Mouse (Mus musculus) neural tube, embryonic 11.5 days (tissue): Measurements from ENCODE around the gene Ptprg. TPM values are rescaled to one million over a fixed set of nuclear protein-coding genes. Genes with fewer than 3 reads are reported as not detected.

ENCODE experiments used
- ATAC-seq: fragments of 200-750 bp; cut with Nextera tagmentation; 2 replicates; pipeline ENCODE4 v1.8.0; 2017; ENCODE audit warnings: moderate number of reproducible peaks, mild to moderate bottlenecking, moderate TSS enrichment, moderate library complexity; ENCODE audit not compliant: insufficient read depth, low FRiP score, low TSS enrichment
- DNase-seq: peaks from one replicate; pipeline ENCODE4 v3.0.0-alpha.2; 2015; ENCODE audit warnings: low spot score
- H3K27ac ChIP-seq: fragments of 300-500 bp; sonication (generic); 2 replicates; pipeline ENCODE4 v1.5.1; 2014; ENCODE audit warnings: low read depth, mild to moderate bottlenecking, low read length
- H3K27me3 ChIP-seq: fragments of 300-500 bp; sonication (generic); 2 replicates; pipeline ENCODE4 v1.6.1; 2014; ENCODE audit warnings: mild to moderate bottlenecking, low read length, mixed read lengths; ENCODE audit not compliant: control insufficient read depth, insufficient read depth
- H3K36me3 ChIP-seq: fragments of 300-500 bp; sonication (generic); 2 replicates; pipeline ENCODE4 v1.6.1; 2014; ENCODE audit warnings: mild to moderate bottlenecking, low read length, moderate library complexity, mixed read lengths; ENCODE audit not compliant: control insufficient read depth, insufficient read depth
- H3K4me1 ChIP-seq: fragments of 300-500 bp; sonication (generic); 2 replicates; pipeline ENCODE4 v1.6.1; 2014; ENCODE audit warnings: low read length, mixed read lengths; ENCODE audit not compliant: control insufficient read depth, insufficient read depth
- H3K4me2 ChIP-seq: fragments of 300-500 bp; sonication (generic); 2 replicates; pipeline ENCODE4 v1.6.1; 2014; ENCODE audit warnings: low read depth, mild to moderate bottlenecking, moderate library complexity
- H3K4me3 ChIP-seq: fragments of 300-500 bp; sonication (generic); 2 replicates; pipeline ENCODE4 v1.5.1; 2014; ENCODE audit warnings: low read depth, low read length
- H3K9ac ChIP-seq: fragments of 300-500 bp; sonication (generic); 2 replicates; pipeline ENCODE4 v1.6.1; 2014; ENCODE audit warnings: mild to moderate bottlenecking, low read length
- H3K9me3 ChIP-seq: fragments of 300-500 bp; sonication (generic); 2 replicates; pipeline ENCODE4 v1.6.1; 2016; ENCODE audit warnings: low read length; ENCODE audit not compliant: control insufficient read depth
- WGBS: fragments of 180-500 bp; shearing (Covaris S2); extraction: QIAGEN DNeasy Blood & Tissue Kit; methylation state at CpG from one replicate; pipeline ENCODE4 v1.1.7; 2014; 5-methylcytosine and 5-hydroxymethylcytosine counted together
- polyA plus RNA-seq: library from polyadenylated mRNA; unstranded; fragments of >200 nt; fragmentation: Nextera tagmentation; extraction: Ambion mirVana; gene quantifications from 2 replicates; pipeline ENCODE4 v1.2.1, GENCODE M21; 2014

Gene Ptprg
- polyA plus RNA-seq, 1 experiment from 2014 or later = 40.8 TPM

GRCm38 (mm10) chr14:12084076-12084475, 530.7 kb downstream of the Ptprg start:
- Histone ChIP-seq H3K27me3 (no peaks in the 10 kb centered on the region), H3K4me2 (no peak overlapping the region), H3K9me3 (no peaks in the 10 kb centered on the region), H3K9ac (no peak overlapping the region), H3K4me1 (peaks cover 20% of the 10 kb centered on the region), H3K36me3 (no peaks in the 10 kb centered on the region), H3K4me3 (no peak overlapping the region), H3K27ac (no peak overlapping the region)
- ATAC-seq (no peak), DNase-seq (no peak)
- 76% methylated on average over 4 of the region's 4 CpGs for WGBS

DNA sequence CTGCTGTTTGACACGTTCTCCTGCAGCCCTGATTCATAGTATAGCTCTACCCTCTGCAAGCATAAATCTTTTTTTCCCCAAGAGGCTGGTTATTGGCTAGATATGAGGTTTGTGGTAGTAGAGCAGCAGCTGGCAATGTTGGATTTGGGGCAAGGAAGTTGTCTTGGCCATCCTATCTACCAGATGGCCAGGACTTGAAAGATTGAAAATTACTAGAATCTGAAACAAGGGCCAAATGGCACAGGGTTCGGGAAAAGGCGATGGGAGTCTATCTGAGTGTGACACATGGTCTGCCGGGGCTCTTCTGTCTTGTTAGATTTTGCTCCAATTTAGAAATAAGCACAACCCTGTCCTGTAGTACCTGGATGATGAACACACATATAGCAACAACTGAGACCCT, 531.7 kb downstream of the Ptprg start:
- Histone ChIP-seq H3K9me3 (no peaks in the 10 kb centered on the region), H3K4me3 (no peak overlapping the region), H3K27me3 (no peaks in the 10 kb centered on the region), H3K4me2 (no peak overlapping the region), H3K9ac (no peak overlapping the region), H3K36me3 (no peaks in the 10 kb centered on the region), H3K4me1 (peaks cover 23% of the 10 kb centered on the region), H3K27ac (no peak overlapping the region)
- ATAC-seq = no peak
- DNase-seq = no peak
- WGBS = 76% methylated on average over 4 of the region's 4 CpGs

GRCm38 (mm10) chr14:12086167-12086566, 532.8 kb downstream of the Ptprg start:
- Histone ChIP-seq H3K9ac (no peak overlapping the region), H3K27me3 (no peaks in the 10 kb centered on the region), H3K4me3 (no peak overlapping the region), H3K4me1 (peaks cover 20% of the 10 kb centered on the region), H3K27ac (no peak overlapping the region), H3K36me3 (no peaks in the 10 kb centered on the region), H3K4me2 (no peak overlapping the region), H3K9me3 (no peaks in the 10 kb centered on the region)
- DNase-seq (no peak), ATAC-seq (no peak)
- WGBS = 78% methylated on average over 5 of the region's 5 CpGs

DNA sequence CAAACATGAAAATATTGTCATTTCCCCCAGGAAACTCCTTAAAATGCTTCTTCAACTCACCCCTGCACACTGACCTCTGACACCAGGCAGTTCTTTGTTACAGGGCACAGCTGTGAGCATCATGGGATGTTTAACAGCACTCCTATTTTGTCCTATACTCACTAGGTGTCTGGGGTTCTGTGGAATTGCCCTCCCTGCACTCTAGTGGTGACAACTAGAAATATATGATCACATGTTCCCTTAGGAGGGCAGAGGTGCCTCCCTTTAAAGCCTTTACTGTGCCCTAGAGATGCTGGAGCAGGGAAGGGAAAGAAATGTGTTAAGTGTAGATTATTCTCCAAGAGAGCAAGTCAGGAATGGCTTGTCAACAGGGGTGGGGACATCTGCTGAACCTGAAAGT, 536.6 kb downstream of the Ptprg start:
- H3K4me2 ChIP-seq = no peak overlapping the region
- no peak for ATAC-seq
- H3K9ac ChIP-seq = no peak overlapping the region
- no peaks in the 10 kb centered on the region for H3K9me3 ChIP-seq
- no peaks in the 10 kb centered on the region for H3K27me3 ChIP-seq
- no peak overlapping the region for H3K27ac ChIP-seq
- H3K4me3 ChIP-seq = no peak overlapping the region
- 0 out of 2 replicates have a peak, but pooled peaks cover 3% of the 10 kb centered on the region for H3K4me1 ChIP-seq
- DNase-seq = no peak
- H3K36me3 ChIP-seq = no peaks in the 10 kb centered on the region

DNA sequence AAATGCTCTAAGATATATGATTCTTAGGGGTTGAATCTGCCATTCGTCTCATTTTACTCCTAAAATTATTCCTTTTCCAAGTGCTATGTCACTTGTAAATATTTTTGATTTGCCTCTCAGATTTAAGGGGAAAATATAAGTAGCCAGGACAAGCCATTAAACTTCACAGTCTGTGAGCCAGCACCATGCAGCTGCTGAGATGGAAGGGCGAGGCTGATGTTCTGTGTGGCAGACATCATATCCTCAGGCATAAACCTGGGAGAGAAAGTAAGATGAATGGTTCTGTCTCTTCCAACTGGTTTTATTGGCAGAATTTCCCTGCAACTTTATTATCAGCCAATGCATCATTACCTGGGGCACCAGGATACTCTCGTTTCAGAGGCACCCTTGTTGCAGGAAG, 538.4 kb downstream of the Ptprg start:
- H3K27ac ChIP-seq = no peak overlapping the region
- 0 out of 2 replicates have a peak, but pooled peaks cover 3% of the 10 kb centered on the region for H3K4me1 ChIP-seq
- no peak overlapping the region for H3K9ac ChIP-seq
- H3K9me3 ChIP-seq = no peaks in the 10 kb centered on the region
- ATAC-seq (no peak), DNase-seq (no peak)
- no peak overlapping the region for H3K4me3 ChIP-seq
- no peak overlapping the region for H3K4me2 ChIP-seq
- H3K27me3 ChIP-seq = no peaks in the 10 kb centered on the region
- WGBS = 71% methylated on average over 3 of the region's 3 CpGs
- no peaks in the 10 kb centered on the region for H3K36me3 ChIP-seq

- H3K36me3 ChIP-seq = no peaks in the 10 kb centered on the region
- 47% methylated on average over 12 of the region's 12 CpGs for WGBS
- DNase-seq (no peak), ATAC-seq (no peak)
- no peak overlapping the region for H3K4me3 ChIP-seq
- no peak overlapping the region for H3K4me2 ChIP-seq
- H3K4me1 ChIP-seq = no peaks in the 10 kb centered on the region
- no peaks in the 10 kb centered on the region for H3K27me3 ChIP-seq
- no peak overlapping the region for H3K9ac ChIP-seq
- no peak overlapping the region for H3K27ac ChIP-seq
- H3K9me3 ChIP-seq = no peaks in the 10 kb centered on the region
These were observed 546.3 kb downstream of the Ptprg start for GRCm38 (mm10) chr14:12099390-12100333.

DNA sequence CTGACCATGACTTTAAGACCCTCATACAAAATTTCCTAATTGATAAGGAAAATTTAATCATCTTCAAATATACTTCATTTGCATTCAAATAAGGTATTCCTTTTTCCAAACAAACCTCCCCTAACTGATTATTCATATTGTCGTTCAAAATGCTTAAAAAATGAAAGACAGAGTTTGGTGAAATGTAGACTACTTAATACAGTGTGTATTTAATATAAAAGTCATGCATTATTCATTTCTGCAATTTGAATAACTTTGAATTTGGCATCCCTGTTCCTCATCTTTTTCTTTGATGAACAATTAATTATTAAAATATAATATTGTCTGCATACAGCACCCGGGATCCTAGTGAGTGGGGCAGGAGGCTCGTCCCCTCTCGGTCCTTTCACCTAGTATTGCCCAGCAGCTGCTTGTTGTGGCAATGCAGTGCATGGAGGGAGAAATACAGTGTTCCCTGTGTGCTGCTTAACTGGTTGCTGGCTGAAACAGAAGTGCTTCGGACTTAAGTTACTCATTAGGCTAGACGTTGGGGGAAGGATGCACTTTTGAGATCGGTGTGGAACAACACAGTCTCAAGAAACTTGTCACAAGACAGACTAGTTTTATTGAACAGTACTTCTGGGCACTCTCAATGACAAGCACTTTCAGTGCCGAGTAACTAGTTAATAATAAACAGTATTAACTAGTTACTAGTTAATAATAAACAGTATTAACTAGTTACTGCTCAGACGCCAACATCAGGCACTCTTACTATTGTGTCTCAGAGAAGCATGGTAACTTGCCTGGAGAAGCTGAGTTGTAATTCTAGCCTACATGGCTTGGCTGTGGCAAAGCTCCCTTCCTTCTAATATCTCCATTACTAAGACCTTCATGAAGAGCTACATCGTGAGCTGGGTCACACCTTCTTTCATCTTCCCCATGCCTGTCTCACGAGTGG, 549.3 kb downstream of the Ptprg start:
- Histone ChIP-seq H3K9ac (no peak overlapping the region), H3K27ac (no peak overlapping the region), H3K4me2 (no peak overlapping the region), H3K27me3 (no peaks in the 10 kb centered on the region), H3K9me3 (no peaks in the 10 kb centered on the region), H3K36me3 (no peaks in the 10 kb centered on the region), H3K4me1 (no peaks in the 10 kb centered on the region), H3K4me3 (no peak overlapping the region)
- ATAC-seq (no peak), DNase-seq (no peak)
- 76% methylated on average over 11 of the region's 11 CpGs for WGBS

GRCm38 (mm10) chr14:12104297-12105155, 551.2 kb downstream of the Ptprg start:
- no peaks in the 10 kb centered on the region for H3K27me3 ChIP-seq
- no peaks in the 10 kb centered on the region for H3K9me3 ChIP-seq
- no peak overlapping the region for H3K4me3 ChIP-seq
- H3K9ac ChIP-seq = no peak overlapping the region
- H3K4me1 ChIP-seq = no peaks in the 10 kb centered on the region
- H3K4me2 ChIP-seq = no peak overlapping the region
- ATAC-seq (no peak), DNase-seq (no peak)
- no peak overlapping the region for H3K27ac ChIP-seq
- H3K36me3 ChIP-seq = no peaks in the 10 kb centered on the region
- 86% methylated on average over 12 of the region's 12 CpGs for WGBS
